14 mouse cellular contexts compared by ENCODE assay signal in genomic region chr15:93161329-93161728, GRCm38 (mm10).
DNase-seq lines count a peak whose midpoint lies in the region; ATAC-seq lines count a peak whose summit lies in the region.
"Had no signal": no experiment of that assay in that cellular context is flagged by ENCODE, and none has a peak within 500 bp of the region (broad histone marks: within the 10 kb centered on the region; RNA-seq: fewer than 3 reads in every experiment).

No protein-coding gene starts in this region.

- 75% methylated on average over 7 of the region's 7 CpGs for WGBS in hindbrain, embryonic 10.5 days
- WGBS in hindbrain, embryonic 16.5 days: 46% methylated on average over 7 of the region's 7 CpGs
- 66% methylated on average over 7 of the region's 7 CpGs for WGBS in embryonic facial prominence, embryonic 11.5 days
- 38% methylated on average over 7 of the region's 7 CpGs for WGBS in midbrain, embryonic 12.5 days

- peak; percentile 9 for DNase-seq in hindbrain, embryonic 10.5 days (ENCODE audit: low spot score)
- peak; percentile 38 for DNase-seq in embryo, embryonic 10.5 days (ENCODE audit: low spot score)
- peak; percentile 48 for DNase-seq in embryonic facial prominence, embryonic 11.5 days (ENCODE audit: low spot score)
- DNase-seq in cerebellum, adult 9-10 months: no peak
- DNase-seq: adrenal gland, postnatal 10 days; cerebellum, adult 11 months; kidney, adult 11 months; layer of hippocampus, postnatal 36 days; lung, postnatal 36 days had no signal

- H3K36me3 ChIP-seq in hindbrain, embryonic 10.5 days: no peaks in the 10 kb centered on the region
- no peaks in the 10 kb centered on the region for H3K36me3 ChIP-seq in hindbrain, embryonic 16.5 days (ENCODE audit: control insufficient read depth, insufficient read depth, low read length)
- H3K36me3 ChIP-seq in embryonic facial prominence, embryonic 11.5 days (replicated peaks; ENCODE audit: control insufficient read depth, insufficient read depth, low read depth, low read length): no peaks in the 10 kb centered on the region
- H3K36me3 ChIP-seq in midbrain, embryonic 12.5 days: no peaks in the 10 kb centered on the region
- H3K36me3 ChIP-seq: embryonic facial prominence, embryonic 13.5 days; limb, embryonic 12.5 days had no signal

- no peaks in the 10 kb centered on the region for H3K27me3 ChIP-seq in hindbrain, embryonic 10.5 days (ENCODE audit: insufficient read depth, poor library complexity, severe bottlenecking)
- no peaks in the 10 kb centered on the region for H3K27me3 ChIP-seq in hindbrain, embryonic 16.5 days (replicated peaks; ENCODE audit: control insufficient read depth, insufficient read depth, low read length)
- no peaks in the 10 kb centered on the region for H3K27me3 ChIP-seq in embryonic facial prominence, embryonic 11.5 days (ENCODE audit: control insufficient read depth, insufficient read depth, low read length)
- peaks cover 42% of the 10 kb centered on the region for H3K27me3 ChIP-seq in midbrain, embryonic 12.5 days
- H3K27me3 ChIP-seq: embryonic facial prominence, embryonic 13.5 days; limb, embryonic 12.5 days had no signal

- no peak overlapping the region for H3K4me2 ChIP-seq in hindbrain, embryonic 16.5 days (ENCODE audit: low read length)
- H3K4me2 ChIP-seq in embryonic facial prominence, embryonic 11.5 days (ENCODE audit: low read depth, low read length): no peak overlapping the region
- H3K4me2 ChIP-seq in midbrain, embryonic 12.5 days (replicated peaks): peak overlapping the region; percentile 27; the same call in 1 of the 2 replicates
- H3K4me2 ChIP-seq: embryonic facial prominence, embryonic 13.5 days; limb, embryonic 12.5 days had no signal

- H3K9me3 ChIP-seq in hindbrain, embryonic 10.5 days: no peaks in the 10 kb centered on the region; the same call in 1 of the 2 replicates
- H3K9me3 ChIP-seq in hindbrain, embryonic 16.5 days (ENCODE audit: control insufficient read depth, low read length): no peaks in the 10 kb centered on the region
- no peaks in the 10 kb centered on the region for H3K9me3 ChIP-seq in embryonic facial prominence, embryonic 11.5 days (replicated peaks; ENCODE audit: control insufficient read depth, low read length)
- H3K9me3 ChIP-seq in midbrain, embryonic 12.5 days: 0 out of 2 replicates have a peak, but pooled peaks cover 7% of the 10 kb centered on the region
- H3K9me3 ChIP-seq: embryonic facial prominence, embryonic 13.5 days; limb, embryonic 12.5 days had no signal

- peaks cover 8% of the 10 kb centered on the region for H3K4me1 ChIP-seq in hindbrain, embryonic 10.5 days (replicated peaks)
- peaks cover 6% of the 10 kb centered on the region for H3K4me1 ChIP-seq in hindbrain, embryonic 16.5 days (ENCODE audit: control insufficient read depth, insufficient read depth, low read depth, low read length)
- no peaks in the 10 kb centered on the region for H3K4me1 ChIP-seq in embryonic facial prominence, embryonic 11.5 days (ENCODE audit: control insufficient read depth, insufficient read depth, low read length)
- H3K4me1 ChIP-seq in midbrain, embryonic 12.5 days: peaks cover 12% of the 10 kb centered on the region; the same call in 1 of the 2 replicates
- H3K4me1 ChIP-seq: embryonic facial prominence, embryonic 13.5 days; limb, embryonic 12.5 days had no signal

- no peak overlapping the region for H3K9ac ChIP-seq in hindbrain, embryonic 16.5 days (ENCODE audit: low read depth, low read length)
- no peak overlapping the region for H3K9ac ChIP-seq in embryonic facial prominence, embryonic 11.5 days (replicated peaks; ENCODE audit: low read length)
- H3K9ac ChIP-seq in midbrain, embryonic 12.5 days (replicated peaks): no peak overlapping the region
- H3K9ac ChIP-seq: embryonic facial prominence, embryonic 13.5 days; limb, embryonic 12.5 days had no signal

- no peak for ATAC-seq in hindbrain, embryonic 16.5 days
- no peak; the same call in 1 of the 2 replicates for ATAC-seq in embryonic facial prominence, embryonic 11.5 days (replicated peaks; ENCODE audit: insufficient number of reproducible peaks, low FRiP score, low TSS enrichment, low read depth)
- ATAC-seq in midbrain, embryonic 12.5 days (ENCODE audit: low FRiP score, low read depth): peak; percentile 71; the same call in 1 of the 2 replicates
- ATAC-seq in frontal cortex, adult (ENCODE audit: low TSS enrichment): no peak

- no peak overlapping the region for H3K4me3 ChIP-seq in hindbrain, embryonic 10.5 days
- no peak overlapping the region for H3K4me3 ChIP-seq in hindbrain, embryonic 16.5 days (ENCODE audit: low read length)
- H3K4me3 ChIP-seq in embryonic facial prominence, embryonic 11.5 days (ENCODE audit: low read depth, low read length): no peak overlapping the region
- H3K4me3 ChIP-seq in midbrain, embryonic 12.5 days: no peak overlapping the region
- H3K4me3 ChIP-seq: embryonic facial prominence, embryonic 13.5 days; limb, embryonic 12.5 days had no signal

- H3K27ac ChIP-seq in hindbrain, embryonic 10.5 days: no peak overlapping the region
- no peak overlapping the region for H3K27ac ChIP-seq in hindbrain, embryonic 16.5 days (ENCODE audit: low read depth, low read length)
- H3K27ac ChIP-seq in embryonic facial prominence, embryonic 11.5 days (replicated peaks; ENCODE audit: low read depth, low read length): no peak overlapping the region
- H3K27ac ChIP-seq in midbrain, embryonic 12.5 days (replicated peaks): no peak overlapping the region
- H3K27ac ChIP-seq: embryonic facial prominence, embryonic 13.5 days; limb, embryonic 12.5 days had no signal
